Mouse (Mus musculus): ENCODE measurements around the gene Ncoa5. TPM values are rescaled to one million over a fixed set of nuclear protein-coding genes. Genes with fewer than 3 reads are reported as not detected.
A peak's percentile ranks its signal among the peaks of the same experiment; 100 is the strongest.

Ncoa5 gene
- polyA plus RNA-seq, 1 experiment from 2014 or later, result 21.6 TPM

DNA sequence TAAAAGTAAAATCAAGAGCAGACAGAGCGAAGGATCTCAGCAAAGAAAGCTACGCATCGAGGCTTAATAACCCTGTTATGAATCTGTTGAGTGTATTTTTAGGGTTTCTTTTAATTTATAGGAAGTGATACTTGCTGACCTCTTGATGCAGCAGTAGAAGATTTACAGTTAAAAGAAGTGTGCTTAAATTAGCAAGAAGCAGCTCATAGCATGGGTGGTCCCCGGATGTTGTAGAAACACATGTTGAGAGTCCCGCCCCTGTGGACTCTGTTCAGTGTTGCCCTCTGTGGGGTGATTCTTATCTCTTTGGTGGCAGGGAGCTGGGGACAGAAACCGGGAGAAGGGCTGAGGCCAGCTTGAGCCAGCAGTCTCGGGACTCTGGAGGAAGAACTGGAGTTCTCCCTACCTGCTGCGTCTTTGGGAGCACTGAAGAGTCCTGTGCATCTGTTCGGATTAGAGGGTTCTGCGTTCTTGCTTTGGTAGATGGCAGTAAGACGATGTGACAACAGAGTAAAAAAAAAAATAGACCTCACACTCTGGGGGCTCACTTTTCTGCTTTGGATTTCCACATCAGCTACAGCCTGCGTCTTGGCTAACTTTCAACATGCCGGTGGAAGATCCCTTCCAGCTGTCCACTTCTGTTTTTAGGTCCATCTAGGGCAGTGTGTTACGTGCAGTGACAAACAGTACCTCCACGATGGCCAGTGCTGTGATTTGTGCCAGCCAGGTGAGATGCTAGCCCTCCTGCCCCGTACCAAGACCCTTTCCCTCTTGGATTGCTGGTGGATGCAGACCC, 27.2 kb upstream of the Ncoa5 start:
- ATAC-seq (peak; percentile 72), DNase-seq (ENCODE audit: low spot score) (peak; percentile 84)
- no peaks in the 10 kb centered on the region for H3K36me3 ChIP-seq (ENCODE audit: insufficient read depth, low read length)
- 53% methylated on average over 16 of the region's 16 CpGs for WGBS
- no peak overlapping the region for H3K4me3 ChIP-seq (ENCODE audit: low read depth, low read length)
- H3K4me1 ChIP-seq (ENCODE audit: insufficient read depth, low read depth, low read length), result no peaks in the 10 kb centered on the region; the same call in 1 of the 2 replicates
- no peaks in the 10 kb centered on the region for H3K27me3 ChIP-seq (replicated peaks; ENCODE audit: insufficient read depth, low read length)
- H3K27ac ChIP-seq (ENCODE audit: low read length), result peak overlapping the region; percentile 68
- no peak; the same call in 1 of the 2 replicates for TF ChIP-seq EP300 (IDR thresholded peaks at IDR 0.05)
- no peak for TF ChIP-seq CTCF (IDR thresholded peaks at IDR 0.05)
- H3K4me2 ChIP-seq (replicated peaks; ENCODE audit: low read depth, low read length), result no peak overlapping the region
- H3K9ac ChIP-seq (replicated peaks; ENCODE audit: low read depth), result no peak overlapping the region
- no peaks in the 10 kb centered on the region for H3K9me3 ChIP-seq (ENCODE audit: low read length)

- peak; percentile 55 for DNase-seq (ENCODE audit: low spot score)
- Histone ChIP-seq H3K27me3 (replicated peaks; ENCODE audit: insufficient read depth, low read length) (no peaks in the 10 kb centered on the region), H3K4me3 (ENCODE audit: low read depth, low read length) (no peak overlapping the region), H3K4me2 (replicated peaks; ENCODE audit: low read depth, low read length) (no peak overlapping the region), H3K27ac (ENCODE audit: low read length) (no peak overlapping the region), H3K9me3 (ENCODE audit: low read length) (no peaks in the 10 kb centered on the region), H3K9ac (replicated peaks; ENCODE audit: low read depth) (no peak overlapping the region), H3K4me1 (ENCODE audit: insufficient read depth, low read depth, low read length) (peaks cover 9% of the 10 kb centered on the region), H3K36me3 (ENCODE audit: insufficient read depth, low read length) (no peaks in the 10 kb centered on the region)
- 73% methylated on average over 4 of the region's 4 CpGs for WGBS
- ATAC-seq, result no peak
- TF ChIP-seq CTCF (IDR thresholded peaks at IDR 0.05) (no peak), EP300 (IDR thresholded peaks at IDR 0.05) (0 out of 2 replicates have a peak, but pooled peaks have one; percentile 17)
Observed at GRCm38 (mm10) chr2:165059961-165060360, 25.3 kb upstream of the Ncoa5 start.

DNA sequence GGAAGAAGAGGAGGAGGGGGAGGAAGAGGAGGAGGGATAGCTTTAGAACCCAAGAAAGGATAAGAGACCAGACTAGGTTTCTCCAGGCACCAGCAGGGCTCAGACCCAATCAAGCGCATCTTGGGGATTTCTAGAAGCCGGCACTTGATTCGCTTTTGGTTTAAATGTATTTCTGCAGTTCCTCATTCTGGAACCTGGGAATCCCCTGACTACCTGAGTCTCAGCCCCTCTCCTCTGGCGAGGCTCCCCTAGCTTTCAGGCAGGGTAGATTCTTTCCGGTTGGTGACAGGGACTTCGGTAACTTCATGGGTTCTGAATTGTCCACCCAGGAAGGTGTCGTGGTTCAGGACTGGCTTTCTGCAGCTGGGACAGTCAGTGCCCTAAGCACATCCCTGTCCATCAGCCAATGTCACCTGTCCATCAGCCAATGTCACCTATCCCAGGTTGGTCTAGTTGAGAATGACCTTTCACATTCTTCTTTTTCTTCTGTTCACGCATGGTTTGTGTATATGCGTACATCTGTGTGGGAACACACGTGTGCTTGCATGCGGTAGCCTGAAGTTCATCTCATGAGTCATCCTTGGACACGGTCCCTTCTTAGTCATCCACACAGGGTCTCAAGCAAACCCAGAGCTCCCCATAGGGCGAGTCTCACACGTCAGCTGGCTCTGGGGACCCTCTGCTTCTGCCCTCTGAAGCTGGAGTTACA, 21.9 kb upstream of the Ncoa5 start:
- no peak overlapping the region for H3K9ac ChIP-seq (replicated peaks; ENCODE audit: low read depth)
- no peak for TF ChIP-seq CTCF (IDR thresholded peaks at IDR 0.05)
- no peak for TF ChIP-seq EP300 (IDR thresholded peaks at IDR 0.05)

DNA sequence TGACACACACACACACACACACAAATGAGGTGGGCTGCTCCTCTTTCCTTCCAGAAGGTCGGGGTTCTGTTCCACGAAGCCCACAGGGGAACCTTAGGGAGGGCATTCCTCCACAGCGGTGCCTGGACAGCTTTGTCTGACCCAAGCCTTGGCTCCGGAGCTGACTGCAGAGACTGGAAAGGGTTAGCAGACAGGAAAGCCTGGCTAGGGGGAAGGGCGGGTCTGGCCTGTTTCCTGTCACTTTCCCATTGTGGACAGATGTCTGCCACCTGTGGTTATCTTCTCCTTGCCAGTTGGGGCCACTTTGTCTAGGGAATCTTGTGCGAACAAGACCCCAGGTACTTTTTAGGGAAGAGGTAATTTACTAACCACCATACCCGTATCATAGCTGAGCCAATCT, 21.2 kb upstream of the Ncoa5 start:
- no peaks in the 10 kb centered on the region for H3K36me3 ChIP-seq (ENCODE audit: insufficient read depth, low read length)
- peak; percentile 77 for ATAC-seq
- peak overlapping the region; percentile 48 for H3K4me3 ChIP-seq (ENCODE audit: low read depth, low read length)
- H3K9me3 ChIP-seq (ENCODE audit: low read length), result no peaks in the 10 kb centered on the region
- DNase-seq (ENCODE audit: low spot score), result peak; percentile 48
- TF ChIP-seq EP300 (IDR thresholded peaks at IDR 0.05) (no peak), CTCF (IDR thresholded peaks at IDR 0.05) (0 out of 2 replicates have a peak, but pooled peaks have one; percentile 6)
- H3K4me1 ChIP-seq (ENCODE audit: insufficient read depth, low read depth, low read length), result peaks cover 11% of the 10 kb centered on the region
- WGBS, result 2% methylated on average over 7 of the region's 7 CpGs
- peak overlapping the region; percentile 58 for H3K4me2 ChIP-seq (replicated peaks; ENCODE audit: low read depth, low read length)
- no peaks in the 10 kb centered on the region for H3K27me3 ChIP-seq (replicated peaks; ENCODE audit: insufficient read depth, low read length)
- H3K9ac ChIP-seq (replicated peaks; ENCODE audit: low read depth), result no peak overlapping the region
- peak overlapping the region; percentile 68 for H3K27ac ChIP-seq (ENCODE audit: low read length)

More for the DNA sequence above, 21.9 kb upstream of the Ncoa5 start:
- H3K36me3 ChIP-seq (ENCODE audit: insufficient read depth, low read length), result no peaks in the 10 kb centered on the region
- H3K4me1 ChIP-seq (ENCODE audit: insufficient read depth, low read depth, low read length), result peaks cover 11% of the 10 kb centered on the region
- peak overlapping the region; percentile 58 for H3K4me2 ChIP-seq (replicated peaks; ENCODE audit: low read depth, low read length)
- H3K27me3 ChIP-seq (replicated peaks; ENCODE audit: insufficient read depth, low read length), result no peaks in the 10 kb centered on the region
- ATAC-seq (no peak), DNase-seq (ENCODE audit: low spot score) (no peak)
- peak overlapping the region; percentile 48 for H3K4me3 ChIP-seq (ENCODE audit: low read depth, low read length)
- H3K9me3 ChIP-seq (ENCODE audit: low read length), result no peaks in the 10 kb centered on the region
- H3K27ac ChIP-seq (ENCODE audit: low read length), result no peak overlapping the region
- 75% methylated on average over 14 of the region's 14 CpGs for WGBS

DNA sequence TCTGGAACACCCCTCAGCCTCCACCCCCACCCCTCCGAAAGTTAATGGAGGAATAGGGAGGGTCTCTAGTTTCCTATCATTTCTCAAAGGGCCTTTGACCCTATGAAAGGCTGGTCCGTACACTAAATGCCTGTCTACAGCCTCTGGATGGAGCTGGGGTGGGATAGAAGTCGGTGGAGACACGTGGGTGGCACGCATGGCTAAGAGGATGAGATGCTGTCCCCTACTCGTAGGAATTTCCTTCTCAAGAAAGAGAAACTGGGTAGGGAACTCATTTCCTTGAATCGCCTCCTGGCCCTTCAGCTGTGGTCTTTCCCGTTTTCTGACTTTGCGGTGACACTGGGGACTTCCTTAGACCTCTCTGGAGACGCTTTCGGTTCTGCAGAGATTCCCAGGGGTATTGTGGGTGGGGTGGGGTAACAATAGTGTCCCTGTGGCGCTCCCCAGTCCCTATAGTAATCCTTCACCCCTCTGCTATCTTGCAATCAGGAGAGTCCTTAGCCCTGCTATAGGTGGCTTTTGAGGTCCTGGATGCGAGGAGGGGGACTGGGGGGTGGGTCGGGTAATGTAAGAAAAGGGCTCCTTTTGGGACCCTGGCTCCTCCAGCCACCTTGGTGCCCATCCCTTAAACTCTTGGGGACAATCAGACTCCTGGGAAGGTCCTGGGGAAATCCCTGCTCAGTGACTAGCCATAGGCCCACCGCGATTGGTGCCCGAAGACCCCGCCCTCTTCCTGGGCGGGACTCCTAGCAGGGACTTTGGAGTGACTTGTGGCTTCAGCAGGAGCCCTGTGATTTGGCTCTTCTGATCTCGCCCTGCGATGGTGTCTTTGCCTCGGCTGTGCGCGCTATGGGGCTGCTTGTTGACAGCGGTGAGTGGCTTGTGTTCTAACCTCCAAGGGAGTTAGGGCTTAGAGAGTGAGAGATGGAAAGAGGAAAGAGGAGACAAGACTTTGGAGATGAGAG, 20.5 kb upstream of the Ncoa5 start, which contains the start of gene Cd40:
Gene Cd40, plus strand, starts transcription at position 740 of the 965 bp plus-strand sequence.
- peak within 1 kb of the TSS; percentile 58 for H3K4me2 ChIP-seq (replicated peaks; ENCODE audit: low read depth, low read length)
- H3K4me1 ChIP-seq (ENCODE audit: insufficient read depth, low read depth, low read length), result peaks cover 11% of the 10 kb centered on the region
- DNase-seq (ENCODE audit: low spot score), result peak; percentile 89
- H3K27me3 ChIP-seq (replicated peaks; ENCODE audit: insufficient read depth, low read length), result no peaks in the 10 kb centered on the region
- ATAC-seq, result peak; percentile 94
- 12% methylated on average over 25 of the region's 25 CpGs for WGBS
- peak within 1 kb of the TSS; percentile 68 for H3K27ac ChIP-seq (ENCODE audit: low read length)
- H3K9me3 ChIP-seq (ENCODE audit: low read length), result no peaks in the 10 kb centered on the region
- peak within 1 kb of the TSS; percentile 48 for H3K4me3 ChIP-seq (ENCODE audit: low read depth, low read length)
- no peaks in the 10 kb centered on the region for H3K36me3 ChIP-seq (ENCODE audit: insufficient read depth, low read length)
- no peak within 1 kb of the TSS; the same call in 1 of the 2 replicates for H3K9ac ChIP-seq (replicated peaks; ENCODE audit: low read depth)
- no peak for TF ChIP-seq CTCF (IDR thresholded peaks at IDR 0.05)
- no peak for TF ChIP-seq EP300 (IDR thresholded peaks at IDR 0.05)

Data from lung, postnatal 0 days (tissue).